ENCODE assay signal across 10 mouse cellular contexts in genomic region chr9:122448342-122448741, GRCm38 (mm10).
"Had no signal": no experiment of that assay in that cellular context is flagged by ENCODE, and none has a peak within 500 bp of the region (broad histone marks: within the 10 kb centered on the region; RNA-seq: fewer than 3 reads in every experiment).

No protein-coding gene starts in this region.

- H3K4me2 ChIP-seq: limb, embryonic 12.5 days; midbrain, embryonic 15.5 days had no signal

- DNase-seq: kidney, postnatal 10 days; liver; lung, adult 18-20 months; lung, postnatal 36 days; right cerebral cortex, postnatal 25 days had no signal

- ATAC-seq: midbrain, embryonic 15.5 days had no signal

- H3K27me3 ChIP-seq: limb, embryonic 12.5 days; midbrain, embryonic 15.5 days had no signal

- H3K9ac ChIP-seq: limb, embryonic 12.5 days; liver, embryonic 14.5 days; midbrain, embryonic 15.5 days had no signal

- H3K4me1 ChIP-seq: limb, embryonic 12.5 days; midbrain, embryonic 15.5 days had no signal

- H3K27ac ChIP-seq: layer of hippocampus, adult 2 months; limb, embryonic 12.5 days; liver, embryonic 14.5 days; midbrain, embryonic 15.5 days; stomach, postnatal 0 days had no signal

- H3K4me3 ChIP-seq: layer of hippocampus, adult 2 months; limb, embryonic 12.5 days; midbrain, embryonic 15.5 days had no signal

- H3K9me3 ChIP-seq: limb, embryonic 12.5 days; midbrain, embryonic 15.5 days had no signal

- H3K36me3 ChIP-seq: limb, embryonic 12.5 days; midbrain, embryonic 15.5 days had no signal
